Mouse (Mus musculus) layer of hippocampus, adult 8-10 months (tissue): Measurements from ENCODE around the gene H2-DMb1. TPM values are rescaled to one million over a fixed set of nuclear protein-coding genes. Genes with fewer than 3 reads are reported as not detected.

Experiments
- DNase-seq, 2 experiments: peaks; one replicate each; pipeline ENCODE4 v3.0.0; 2022; ENCODE audit warnings: low spot score in 2 of 2
- total RNA-seq, 4 experiments: library from RNA; stranded (reverse); gene quantifications; 2 replicates each; pipeline ENCODE4 v1.2.4; 2022

Gene H2-DMb1
- total RNA-seq, 4 experiments from 2014 or later: 3.4 to 9.7 (median 6.0) TPM

DNA sequence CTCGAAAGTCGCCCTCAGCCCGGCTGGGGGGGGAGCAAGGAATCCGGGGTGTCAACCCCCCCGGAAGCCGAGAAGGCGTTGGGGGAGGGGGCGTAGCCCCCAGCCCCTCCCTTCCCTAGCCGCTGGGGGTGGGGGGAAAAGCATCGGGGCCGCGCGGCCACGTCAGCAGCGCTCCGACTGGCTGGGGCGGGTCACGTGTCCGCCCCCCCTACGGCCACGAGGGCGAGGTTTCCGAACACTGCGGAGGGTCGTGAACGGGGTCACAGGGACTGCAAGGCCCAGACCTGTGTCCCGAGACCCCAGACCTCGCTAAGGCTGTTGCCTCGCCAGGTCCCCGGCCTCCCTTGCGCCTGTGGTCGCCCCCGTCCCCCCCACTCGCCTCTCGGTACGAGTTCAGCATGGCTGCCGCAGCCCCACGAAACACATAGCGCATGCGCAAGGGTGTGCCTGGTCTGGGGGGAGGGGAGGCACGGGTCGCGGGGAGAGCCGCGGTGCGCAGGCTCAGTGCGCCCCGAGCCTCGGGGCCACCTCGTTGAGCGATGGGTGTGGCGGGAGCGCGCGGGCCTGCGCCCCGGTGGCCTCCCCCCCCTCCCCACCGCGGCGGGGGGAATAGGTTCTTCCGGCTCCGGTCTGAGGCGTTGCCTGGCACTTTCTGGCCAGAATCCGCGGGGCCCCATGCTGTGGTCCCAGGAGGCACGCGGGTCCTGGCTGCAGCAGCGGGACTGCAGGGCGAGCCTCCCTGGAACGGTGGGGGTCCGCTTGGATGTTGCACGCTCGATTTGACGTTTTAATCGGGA lies 30.5 kb upstream of the H2-DMb1 start, which contains the start of gene Brd2:
Gene Brd2, minus strand, starts transcription at position 447 of the 797 bp plus-strand sequence.
- DNase-seq: peak; percentile 93 to 95

DNA sequence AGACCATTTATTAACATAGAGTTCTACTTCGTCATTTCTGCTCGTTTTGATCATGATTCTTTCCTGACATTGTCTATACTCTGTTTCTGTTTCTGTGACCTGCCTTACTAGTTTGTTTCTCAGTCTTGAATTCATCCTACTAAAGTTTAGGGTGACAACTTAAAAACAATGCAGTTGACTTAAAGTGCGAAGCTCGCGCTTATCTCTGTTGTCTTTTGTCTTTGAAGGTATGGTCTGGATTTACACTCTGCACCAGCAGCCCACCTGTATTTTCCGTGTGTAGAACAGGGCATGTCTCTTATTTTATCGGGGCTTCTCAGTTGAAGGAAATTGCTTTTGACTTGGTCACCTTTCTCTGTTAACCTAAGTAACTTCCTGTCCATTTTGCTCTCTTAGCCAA lies 29.8 kb upstream of the H2-DMb1 start:
- no peak for DNase-seq

DNA sequence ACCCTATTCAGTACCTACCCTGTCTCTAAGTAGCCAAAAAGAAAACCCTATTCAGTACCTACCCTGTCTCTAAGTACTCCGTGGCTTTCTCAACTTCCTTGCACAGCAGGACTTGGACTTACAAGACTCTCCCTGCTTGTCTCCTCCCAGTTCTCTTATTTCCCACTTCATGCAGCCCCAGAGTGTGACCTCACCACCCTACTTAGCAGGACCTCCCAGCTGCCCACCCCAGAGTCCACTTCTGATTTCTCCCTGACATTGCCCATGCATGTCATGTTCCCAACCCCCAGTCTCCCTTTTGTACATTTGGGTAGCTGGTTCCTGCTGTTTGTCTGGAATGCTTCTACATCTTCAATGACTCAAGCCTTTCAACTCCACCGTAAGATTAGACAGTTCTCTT lies 29.4 kb upstream of the H2-DMb1 start:
- DNase-seq: no peak

DNA sequence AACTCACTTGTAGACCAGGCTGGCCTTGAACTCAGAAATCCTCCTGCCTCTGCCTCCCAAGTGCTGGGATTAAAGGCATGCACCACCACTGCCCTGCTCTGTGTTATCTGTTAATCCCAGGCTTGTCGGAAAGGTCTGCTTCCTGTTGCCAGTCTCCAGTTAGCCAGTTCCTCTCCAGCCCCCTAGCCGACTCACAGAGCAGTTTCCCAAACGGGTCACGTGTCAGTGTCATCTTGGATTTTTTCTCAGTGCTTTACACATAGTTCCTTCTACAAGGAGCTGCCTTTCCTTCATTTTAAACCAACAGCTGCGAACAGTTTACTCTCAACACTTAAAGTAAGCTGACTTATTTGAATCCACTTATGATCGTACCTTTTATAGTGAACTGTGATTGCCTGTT lies 28.2 kb upstream of the H2-DMb1 start:
- no peak for DNase-seq

DNA sequence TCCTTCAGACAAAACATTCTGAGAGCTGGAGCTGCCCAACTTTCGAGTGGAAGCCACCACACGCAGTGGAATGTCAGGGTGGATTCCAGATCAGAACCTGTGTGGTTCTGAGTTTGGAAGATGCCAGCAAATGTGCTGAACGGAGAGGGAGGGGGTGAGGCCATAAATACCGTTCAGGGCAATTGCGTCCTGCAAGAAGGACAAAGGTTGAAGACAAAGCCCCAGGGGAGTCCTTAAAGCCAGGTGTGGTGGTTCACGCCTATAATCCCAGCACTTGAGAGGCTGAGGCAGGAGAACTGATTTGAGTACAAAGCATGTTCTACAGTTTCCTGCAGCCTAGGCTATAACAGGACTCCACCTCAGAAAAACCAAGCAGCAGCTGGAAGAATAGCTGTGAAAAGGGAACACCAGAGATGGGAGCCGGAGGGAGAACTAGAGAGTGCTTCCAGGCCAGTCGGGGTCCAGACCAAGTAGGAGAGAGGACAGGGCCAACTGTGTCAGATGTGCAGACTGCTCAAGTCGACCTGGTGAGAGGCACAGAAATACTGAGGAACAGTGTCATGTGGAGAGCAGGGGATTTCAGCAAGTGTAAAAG lies 25.9 kb upstream of the H2-DMb1 start:
- no peak for DNase-seq

DNA sequence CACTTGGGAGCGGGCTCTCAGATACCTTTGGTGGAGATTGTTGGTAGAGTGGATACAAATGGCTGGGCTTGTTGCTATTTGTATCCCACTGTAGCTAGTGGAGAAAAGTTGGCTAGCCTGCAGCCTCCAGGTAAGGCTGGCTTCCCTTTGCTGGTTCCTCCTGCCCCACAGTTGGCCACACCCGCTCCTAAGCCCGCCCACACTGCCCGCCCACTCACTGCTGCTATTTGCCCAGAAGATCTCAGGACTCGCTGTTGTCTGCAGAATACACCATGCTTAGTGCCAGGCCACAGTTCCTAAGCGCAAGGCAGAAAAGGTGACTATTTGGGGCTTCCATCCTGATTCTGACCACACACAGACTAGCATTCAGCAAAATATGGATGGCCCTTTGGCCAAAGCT lies 25.4 kb upstream of the H2-DMb1 start:
- DNase-seq: no peak

DNA sequence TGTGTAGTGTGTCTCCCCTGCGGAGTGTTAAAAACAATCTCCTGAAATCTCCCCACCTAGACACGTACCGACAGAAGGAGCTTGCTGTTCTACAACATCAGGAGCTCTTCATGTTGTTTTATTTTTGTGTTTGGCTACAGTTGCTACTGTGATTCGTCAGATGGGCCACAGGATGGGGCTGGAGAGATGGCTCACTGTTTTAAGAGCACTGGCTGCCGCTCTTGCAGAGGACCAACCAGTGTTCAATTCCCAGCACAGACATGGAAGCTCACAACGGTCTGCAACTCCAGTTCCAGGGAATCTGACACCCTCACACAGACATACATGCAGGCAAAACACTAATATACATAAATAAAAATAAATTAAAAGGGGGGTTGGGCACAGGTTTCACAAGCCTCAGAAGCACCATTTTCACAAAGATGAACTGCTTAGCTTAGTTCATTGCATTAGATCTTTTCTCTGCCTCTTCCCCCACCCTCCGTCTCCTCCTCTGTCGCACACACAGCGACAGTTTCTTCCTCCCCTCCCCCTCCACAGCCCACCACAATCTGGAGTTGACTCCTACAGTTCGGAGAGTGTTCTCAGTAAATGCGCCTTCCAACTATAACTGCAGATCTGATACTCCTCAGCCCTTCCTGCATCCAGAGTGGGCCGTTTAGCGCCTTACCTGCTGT lies 24.5 kb upstream of the H2-DMb1 start:
- no peak for DNase-seq

DNA sequence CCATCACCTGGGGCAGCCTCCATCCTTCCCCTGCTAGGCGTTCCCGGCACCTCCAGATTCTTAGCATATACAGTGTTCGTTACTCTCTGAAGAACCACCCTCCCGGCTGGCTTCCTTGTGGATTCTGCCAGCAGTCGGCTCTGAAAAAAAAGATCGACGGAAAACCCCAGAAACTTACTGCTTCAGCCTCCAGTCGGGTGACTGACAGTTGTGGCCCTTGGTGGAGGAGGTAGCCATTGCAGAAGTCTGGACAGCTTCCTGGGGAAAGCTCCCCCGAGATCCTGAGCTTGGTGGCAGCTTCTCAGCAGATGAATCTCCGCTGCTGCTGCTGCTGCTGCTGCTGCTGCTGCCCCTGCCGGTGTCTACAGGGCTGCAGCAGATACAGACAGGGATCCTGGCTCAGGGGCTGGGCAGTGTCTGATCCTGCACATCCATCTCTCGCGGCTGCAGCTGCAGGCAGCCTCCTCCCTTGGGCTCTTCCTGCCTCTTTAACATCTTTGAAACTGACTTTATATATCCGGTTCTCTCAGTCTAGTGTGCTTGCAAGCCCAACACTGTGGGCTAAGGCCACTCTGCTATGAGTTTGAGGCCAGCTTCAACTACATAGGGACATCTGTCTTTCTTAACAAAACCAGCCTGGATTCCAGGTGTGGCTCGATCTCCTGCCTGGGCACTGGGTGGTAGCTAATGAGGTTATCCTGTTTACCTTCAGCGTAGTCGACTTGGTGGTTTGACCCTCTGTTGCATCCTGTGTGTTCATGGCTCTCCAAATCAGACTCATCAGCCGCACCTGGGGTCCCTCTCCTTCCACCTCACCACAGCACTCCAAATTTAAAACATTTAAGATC lies 23.7 kb upstream of the H2-DMb1 start:
- no peak for DNase-seq

DNA sequence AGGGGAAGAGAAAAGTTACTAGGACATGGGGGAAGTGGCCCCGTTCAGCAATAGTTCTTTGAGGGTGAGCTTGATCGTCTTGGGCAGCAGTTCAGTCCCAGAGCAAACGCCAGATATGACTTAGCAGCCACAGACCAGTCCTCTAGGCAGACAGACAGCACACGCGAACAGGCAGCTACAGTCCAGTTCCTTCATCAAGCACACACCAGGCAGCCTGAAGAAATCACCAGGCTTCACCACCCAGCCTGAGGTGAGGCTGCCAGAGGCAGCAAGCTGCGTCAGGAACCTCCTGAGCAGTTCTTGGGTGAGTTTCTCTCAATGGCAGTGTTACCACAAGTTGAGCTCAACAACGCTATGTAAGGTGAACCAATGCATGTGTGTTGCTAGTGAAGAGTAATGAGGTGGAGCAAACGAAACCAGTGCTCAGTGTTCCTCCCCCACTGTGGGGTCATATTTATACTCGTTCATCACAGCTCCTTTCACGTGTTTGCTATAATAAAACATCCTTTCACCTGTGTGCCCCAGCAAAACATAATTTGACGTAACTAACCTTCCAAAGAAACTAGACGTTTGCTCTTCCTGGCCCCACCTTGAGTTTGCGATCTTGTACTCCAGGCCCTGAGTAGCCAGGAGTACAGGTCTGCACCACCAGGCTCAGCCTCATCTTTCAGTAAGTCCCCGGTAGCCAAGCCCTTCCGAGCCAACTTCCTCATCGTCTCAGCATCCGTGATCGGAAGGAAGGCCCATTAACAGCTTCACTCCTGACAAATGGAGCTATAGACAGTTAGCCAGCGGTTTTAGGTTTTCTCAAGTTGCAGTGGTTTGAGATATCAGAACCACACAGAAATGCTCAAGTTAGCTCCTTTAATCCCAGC lies 22.6 kb upstream of the H2-DMb1 start:
- DNase-seq: no peak

DNA sequence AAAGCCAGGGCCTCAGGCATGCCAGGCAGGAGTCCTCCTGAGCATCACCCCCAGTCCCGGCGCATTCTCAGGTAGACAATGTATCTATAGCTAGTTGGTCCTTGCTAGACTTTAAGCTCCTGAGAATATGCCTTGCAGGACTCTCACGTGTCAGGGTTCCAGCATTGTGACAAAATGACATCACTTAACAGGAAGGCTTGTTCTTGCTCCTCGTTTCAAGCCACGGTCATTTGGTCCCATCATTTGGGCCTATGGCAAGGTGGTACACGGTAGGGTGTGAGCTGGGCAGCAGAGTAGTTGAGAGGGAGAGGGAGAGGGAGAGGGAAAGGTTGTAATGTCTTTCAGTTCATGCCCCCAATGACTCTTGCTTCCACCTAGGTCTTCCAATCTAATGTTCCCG lies 21.0 kb upstream of the H2-DMb1 start:
- DNase-seq: no peak

DNA sequence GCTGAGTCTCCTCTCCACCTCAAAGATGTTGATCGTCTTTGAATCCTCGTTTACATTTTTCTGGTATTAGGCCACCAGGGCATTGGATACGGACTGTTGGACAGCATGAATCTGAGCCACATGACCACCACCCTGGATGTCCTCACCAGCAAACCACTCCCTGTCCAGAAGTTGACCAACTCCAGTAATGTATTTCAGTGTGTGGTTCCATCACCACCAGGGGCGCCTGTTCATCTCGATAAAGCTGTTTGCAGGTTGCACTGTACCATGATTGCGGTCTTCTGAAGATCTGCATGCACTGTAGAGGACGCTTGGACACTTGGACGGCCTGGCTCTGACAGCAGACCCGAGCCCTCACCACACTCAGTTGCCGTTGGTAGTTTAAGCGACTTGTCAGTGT lies 19.6 kb upstream of the H2-DMb1 start:
- DNase-seq: no peak

DNA sequence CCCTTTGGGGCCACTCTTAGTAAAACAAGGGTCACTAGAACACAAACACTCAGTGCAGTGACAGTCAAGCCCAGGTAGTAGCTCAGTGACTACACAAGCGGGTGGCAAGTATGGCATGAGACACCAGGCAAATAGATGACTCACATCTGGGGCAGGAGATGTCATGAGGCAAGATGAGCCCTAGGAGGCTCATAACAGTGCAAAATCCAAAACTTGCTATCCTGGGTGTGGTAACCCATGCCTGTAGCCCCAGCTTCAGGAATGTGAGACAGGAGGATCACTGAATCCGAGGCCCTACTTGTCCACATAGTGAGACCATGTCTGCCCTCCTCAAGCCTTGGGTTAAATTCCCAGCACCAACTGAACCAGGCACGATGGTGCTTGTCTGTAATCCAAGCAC lies 18.4 kb upstream of the H2-DMb1 start:
- no peak for DNase-seq

DNA sequence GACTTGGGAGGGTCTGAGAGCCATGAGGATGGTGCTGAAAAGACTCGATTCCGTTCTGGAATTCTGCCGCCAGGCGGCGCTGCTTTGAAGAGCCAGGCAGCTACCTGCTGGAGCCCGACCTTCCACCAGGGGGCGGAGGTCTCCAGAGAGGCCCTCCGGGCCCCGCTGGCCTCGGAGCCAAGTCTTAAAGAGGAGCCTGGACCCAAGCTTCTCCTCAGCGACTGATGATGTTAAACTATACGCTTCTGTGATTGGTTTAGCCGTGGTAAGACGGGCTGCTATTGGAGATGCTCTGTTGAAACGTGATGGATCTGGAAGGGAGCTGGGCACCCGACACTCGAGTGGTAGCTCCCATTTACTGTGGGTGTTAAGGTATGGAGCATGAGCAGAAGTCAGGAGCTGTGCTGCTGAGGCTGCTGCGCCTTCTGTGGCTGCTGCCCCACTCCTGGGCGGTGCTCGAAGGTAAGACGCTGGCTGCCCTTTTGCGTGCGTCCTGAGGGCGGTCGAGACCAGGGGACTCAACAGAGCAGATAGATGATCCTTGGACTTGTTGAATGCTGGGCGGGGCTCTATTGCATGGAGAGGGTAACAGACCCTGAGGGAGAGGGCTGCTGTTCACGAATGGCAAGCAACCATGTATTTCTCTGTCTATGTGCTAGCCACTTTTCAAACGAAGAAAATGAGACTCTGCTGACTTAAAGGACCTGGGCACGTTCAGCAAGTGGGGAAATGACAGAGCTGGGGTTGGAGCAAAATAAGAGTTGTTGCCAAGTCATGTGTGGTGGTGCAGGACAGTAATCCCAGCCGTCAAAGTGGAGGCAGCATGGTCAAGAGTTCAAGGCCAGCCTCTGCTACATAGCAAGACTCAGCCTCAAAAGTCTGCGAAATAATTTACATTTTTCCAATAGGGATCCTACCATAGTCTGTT lies 17.3 kb upstream of the H2-DMb1 start:
- peak; percentile 98 to 99 for DNase-seq

DNA sequence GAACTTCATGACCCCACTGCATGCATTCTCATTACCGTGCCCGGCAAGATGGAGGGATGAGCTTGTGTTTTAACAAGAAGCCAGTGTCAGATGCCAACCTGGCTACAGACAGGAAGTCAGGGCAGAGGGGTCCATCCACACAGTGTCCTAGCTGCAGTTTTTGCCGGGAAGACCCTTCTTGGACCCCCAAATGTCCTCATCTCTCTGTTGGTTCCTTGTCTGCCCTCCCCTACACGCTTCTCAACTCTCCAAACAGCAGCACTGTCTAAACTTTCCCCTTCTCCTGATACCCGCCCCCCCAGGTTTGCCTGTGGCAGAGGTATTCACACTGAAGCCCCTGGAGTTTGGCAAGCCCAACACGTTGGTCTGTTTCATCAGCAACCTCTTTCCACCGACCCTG lies 15.3 kb upstream of the H2-DMb1 start:
- DNase-seq: no peak

DNA sequence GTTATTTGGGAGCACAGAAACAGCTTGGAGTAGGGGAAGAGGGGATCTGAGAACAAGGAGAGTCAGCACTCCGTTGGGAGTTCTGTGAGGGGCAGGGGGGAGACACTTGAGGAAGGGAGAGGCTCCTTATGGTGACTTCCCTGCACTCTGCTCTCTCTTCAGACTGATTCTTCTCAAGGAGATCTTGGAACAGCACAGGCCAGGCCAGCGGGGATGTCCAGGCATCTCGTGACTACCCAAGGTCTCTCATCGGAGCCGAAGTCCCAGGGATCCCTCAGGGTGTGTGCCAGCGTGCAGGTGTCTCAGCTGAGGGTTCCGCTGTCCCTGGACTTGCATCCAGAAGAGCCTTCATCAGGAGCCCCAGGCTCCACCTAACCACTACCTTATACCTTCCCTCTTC lies 14.2 kb upstream of the H2-DMb1 start:
- no peak for DNase-seq

DNA sequence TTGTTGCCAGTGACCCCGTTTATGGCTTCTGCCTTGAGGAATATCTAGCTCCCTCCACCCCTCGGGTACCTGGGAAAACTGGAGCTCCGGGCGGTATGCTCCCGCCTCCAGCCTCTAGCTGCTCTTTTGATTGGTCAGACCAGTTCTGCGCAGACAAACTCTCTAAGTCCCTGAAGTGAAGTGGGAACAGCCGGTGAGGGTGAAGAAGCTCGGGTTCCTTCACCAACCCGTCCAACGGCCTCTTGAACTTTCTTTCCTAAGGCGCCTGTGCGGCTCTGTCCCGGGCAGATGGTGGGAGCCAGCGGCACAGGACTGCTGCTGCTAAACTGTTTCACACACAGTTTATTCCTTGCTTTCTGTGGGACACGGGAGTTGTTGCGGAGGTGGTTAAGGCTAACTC lies 13.5 kb upstream of the H2-DMb1 start:
- no peak for DNase-seq

DNA sequence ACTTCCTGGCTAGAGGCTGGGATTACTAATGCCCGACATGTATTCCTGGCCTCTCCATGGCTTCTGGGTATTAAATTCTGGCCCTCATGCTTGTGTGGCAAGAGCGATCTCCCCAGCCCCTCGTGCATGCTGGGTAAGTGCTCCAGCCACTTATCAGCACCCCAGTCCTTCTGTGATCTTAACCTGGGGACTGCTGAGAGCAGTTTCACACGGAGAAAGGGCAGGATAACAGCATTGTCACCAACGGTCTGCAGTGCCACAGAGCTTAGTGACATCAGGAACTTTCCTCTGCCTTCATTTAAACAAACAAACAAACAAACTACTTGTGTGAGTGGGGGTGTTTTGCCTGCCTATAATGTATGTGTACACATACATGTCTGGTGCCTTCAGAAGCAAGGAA lies 12.6 kb upstream of the H2-DMb1 start:
- no peak for DNase-seq

DNA sequence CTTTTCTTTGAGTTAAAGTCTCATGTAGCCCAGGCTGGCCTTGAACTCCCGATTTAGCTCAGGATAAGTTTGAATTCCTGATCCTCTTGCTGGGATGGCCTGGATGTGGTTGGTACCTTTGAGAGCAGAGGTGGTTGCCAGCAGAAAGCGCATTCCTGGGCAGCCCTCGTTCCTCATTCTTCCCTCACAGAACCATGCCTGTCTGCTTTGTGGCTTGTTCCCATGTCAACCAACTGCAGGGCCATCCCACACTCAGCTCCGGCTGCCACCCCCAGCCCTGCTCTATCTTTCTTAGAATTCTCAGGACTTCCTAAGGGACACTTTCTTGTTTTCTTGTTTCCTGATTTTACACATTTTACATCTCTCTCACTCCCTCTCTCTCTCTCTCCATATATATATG lies 11.4 kb upstream of the H2-DMb1 start:
- DNase-seq: peak in 1 of 2 experiments; percentile 48

DNA sequence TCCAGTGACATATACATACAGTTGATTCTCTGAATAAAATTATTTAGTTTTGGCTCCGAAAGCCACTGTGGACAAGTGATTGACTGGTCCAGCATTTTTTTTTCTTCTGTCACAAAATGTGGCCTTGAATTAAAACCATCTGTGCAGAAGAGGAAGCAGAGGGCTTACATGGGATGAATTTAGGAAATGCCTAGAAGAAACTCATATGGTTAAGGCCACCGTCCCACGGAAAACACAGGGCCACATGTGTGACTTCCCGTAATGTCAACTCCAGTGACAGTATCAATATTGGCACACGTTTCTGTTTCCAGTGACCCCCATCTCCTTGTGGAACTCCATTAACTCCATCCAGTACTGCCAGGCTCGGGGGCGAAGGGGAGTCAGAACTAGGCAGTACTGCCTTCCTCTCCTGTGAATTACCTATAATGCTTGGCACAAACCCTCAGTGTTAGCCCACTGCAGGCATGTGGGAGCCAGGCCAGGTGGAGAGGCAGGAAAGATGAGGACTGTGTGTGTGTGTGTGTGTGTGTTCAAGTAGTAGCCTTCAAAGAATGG lies 10.3 kb upstream of the H2-DMb1 start:
- DNase-seq: no peak
